16 mouse cellular contexts compared by ENCODE assay signal in the genomic region with DNA sequence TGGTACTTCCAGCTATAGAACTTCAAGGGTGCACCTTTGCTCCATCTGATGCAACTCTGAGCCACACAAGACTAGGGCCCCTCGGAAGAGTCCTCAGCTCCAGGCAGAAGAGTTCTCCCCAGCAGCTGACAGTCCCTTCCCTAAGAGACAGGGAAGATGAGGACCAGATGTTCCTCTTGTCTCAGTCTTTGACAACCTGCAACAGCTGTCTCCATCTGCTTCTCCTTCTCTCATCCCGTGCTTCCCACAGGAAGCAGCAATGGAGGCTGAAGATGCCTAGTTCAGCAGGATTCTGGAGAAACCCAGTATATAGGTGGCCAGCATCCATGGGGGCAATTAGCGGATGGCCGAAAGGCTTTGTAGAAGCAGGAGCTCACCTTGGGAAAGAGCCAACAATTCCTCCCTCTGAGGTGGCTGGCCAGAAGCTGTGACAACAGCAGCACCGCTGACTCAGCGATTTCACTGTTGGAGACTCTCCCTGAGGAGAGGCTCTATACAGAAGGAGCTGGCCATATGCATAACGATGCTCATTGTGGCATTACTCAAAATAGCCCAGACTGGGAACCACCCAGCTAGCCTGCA. TPM values are rescaled to one million over a fixed set of nuclear protein-coding genes. Genes with fewer than 3 reads are reported as not detected.
A peak's percentile ranks its signal among the peaks of the same experiment; 100 is the strongest.
DNase-seq lines count a peak whose midpoint lies in the region; ATAC-seq and TF ChIP-seq lines count a peak whose summit lies in the region.
"Had no signal": no experiment of that assay in that cellular context is flagged by ENCODE, and none has a peak within 500 bp of the region (broad histone marks: within the 10 kb centered on the region; RNA-seq: fewer than 3 reads in every experiment).

No protein-coding gene starts in this region.

- H3K9ac ChIP-seq in heart, adult 2 months (ENCODE audit: low read depth, low read length), result no peak overlapping the region
- no peak overlapping the region for H3K9ac ChIP-seq in stomach, postnatal 0 days (ENCODE audit: low read length)
- H3K9ac ChIP-seq: heart, embryonic 13.5 days; hindbrain, embryonic 13.5 days; limb, embryonic 12.5 days had no signal

- H3K9me3 ChIP-seq in stomach, postnatal 0 days (ENCODE audit: control insufficient read depth, low read length), result no peaks in the 10 kb centered on the region
- H3K9me3 ChIP-seq: heart, embryonic 13.5 days; hindbrain, embryonic 13.5 days; limb, embryonic 12.5 days had no signal

- WGBS in heart, adult 2 months, result 63% methylated on average over 7 of the region's 7 CpGs
- WGBS in stomach, postnatal 0 days, result 67% methylated on average over 7 of the region's 7 CpGs

- TF ChIP-seq POLR2A in heart, adult 2 months (IDR thresholded peaks at IDR 0.05; ENCODE audit: insufficient read depth, low read depth, low read length), result no peak

- no peaks in the 10 kb centered on the region for H3K36me3 ChIP-seq in heart, adult 2 months (ENCODE audit: control insufficient read depth, insufficient read depth, low read length)
- no peaks in the 10 kb centered on the region for H3K36me3 ChIP-seq in stomach, postnatal 0 days (ENCODE audit: control insufficient read depth, insufficient read depth, low read length)
- H3K36me3 ChIP-seq: heart, embryonic 13.5 days; hindbrain, embryonic 13.5 days; limb, embryonic 12.5 days had no signal

- no peak overlapping the region for H3K27ac ChIP-seq in heart, adult 2 months
- H3K27ac ChIP-seq in stomach, postnatal 0 days (replicated peaks), result no peak overlapping the region
- no peak overlapping the region for H3K27ac ChIP-seq in gastrocnemius, adult 2 months
- H3K27ac ChIP-seq: heart, embryonic 13.5 days; hindbrain, embryonic 13.5 days; limb, embryonic 12.5 days had no signal

- no peak for ATAC-seq in stomach, postnatal 0 days (ENCODE audit: low FRiP score, low TSS enrichment)

- H3K4me3 ChIP-seq in heart, adult 2 months, result no peak overlapping the region
- H3K4me3 ChIP-seq in stomach, postnatal 0 days (ENCODE audit: low read depth, low read length), result no peak overlapping the region
- no peak overlapping the region for H3K4me3 ChIP-seq in gastrocnemius, adult 2 months
- H3K4me3 ChIP-seq: heart, embryonic 13.5 days; hindbrain, embryonic 13.5 days; limb, embryonic 12.5 days had no signal

- peak; percentile 17 to 23 for DNase-seq in heart, postnatal 10 days
- DNase-seq in heart, adult 2 months, result no peak
- DNase-seq in right cerebral cortex, adult 18-20 months, result peak; percentile 39
- no peak for DNase-seq in right cerebral cortex, postnatal 4 days
- DNase-seq in cerebellum, adult 8-10 months, result peak; percentile 46
- peak; percentile 8 for DNase-seq in stomach, postnatal 0 days (ENCODE audit: low spot score)
- no peak for DNase-seq in gastrocnemius, adult 2 months
- DNase-seq: adrenal gland, postnatal 10 days; layer of hippocampus, adult 9-11 months; lung, adult 2 months; thymus, adult 2 months had no signal

- no peak overlapping the region for H3K4me2 ChIP-seq in stomach, postnatal 0 days (replicated peaks; ENCODE audit: low read depth)
- H3K4me2 ChIP-seq: heart, embryonic 13.5 days; hindbrain, embryonic 13.5 days; limb, embryonic 12.5 days had no signal

- H3K4me1 ChIP-seq in heart, adult 2 months (ENCODE audit: control insufficient read depth, insufficient read depth, low read length), result no peaks in the 10 kb centered on the region
- H3K4me1 ChIP-seq in stomach, postnatal 0 days (replicated peaks; ENCODE audit: control insufficient read depth, insufficient read depth), result no peaks in the 10 kb centered on the region

- peaks cover 5% of the 10 kb centered on the region for H3K27me3 ChIP-seq in heart, adult 2 months (ENCODE audit: control insufficient read depth, insufficient read depth, low read length)
- H3K27me3 ChIP-seq in stomach, postnatal 0 days (ENCODE audit: control insufficient read depth, insufficient read depth, low read length), result peaks cover 11% of the 10 kb centered on the region; the same call in 1 of the 2 replicates

- no peak for TF ChIP-seq CTCF in heart, adult 2 months (IDR thresholded peaks at IDR 0.05)
- TF ChIP-seq CTCF in stomach, postnatal 0 days (IDR thresholded peaks at IDR 0.05; ENCODE audit: low read depth), result no peak
- TF ChIP-seq CTCF in gastrocnemius, adult 2 months (IDR thresholded peaks at IDR 0.05), result no peak

- no peaks in the 10 kb centered on the region for H3K79me2 ChIP-seq in heart, adult 2 months (replicated peaks; ENCODE audit: control insufficient read depth, insufficient read depth, low read length)

- intact Hi-C loops in heart, postnatal 10 days (cut with DNase I), result no loop called here
- intact Hi-C loops in heart, adult 2 months (cut with DNase I), result no loop called here
- intact Hi-C loops in gastrocnemius, adult 2 months (cut with DNase I), result no loop called here

- TF ChIP-seq EP300 in heart, adult 2 months (IDR thresholded peaks at IDR 0.05; ENCODE audit: insufficient read depth, low read depth, low read length), result no peak
- TF ChIP-seq EP300 in stomach, postnatal 0 days (optimal IDR thresholded peaks at IDR 0.05), result no peak

RNA-seq across cellular contexts. Expression of a gene that starts 6.2 kb away (rescaled TPM):
- total RNA-seq in heart, postnatal 10 days (2021), result under 1 TPM in 1 of 2 experiments, not detected in 1; 0.12 TPM
- total RNA-seq in heart, adult 2 months (2021), result not detected
- polyA plus RNA-seq in heart, adult 2 months (2012; rRNA removed), result 0.18 TPM in 1 of 2 replicates, not detected in the other
- 0.10 and 0.15 TPM in 2 replicates for polyA plus RNA-seq in stomach, postnatal 0 days (2015; fragmentation: Nextera tagmentation; extraction: Ambion mirVana)
- not detected for total RNA-seq in gastrocnemius, adult 2 months (2021)
- total RNA-seq: megakaryocyte-erythroid progenitor cell, adult 5-6 weeks had no signal
- polyA plus RNA-seq: heart, embryonic 13.5 days; kidney, embryonic 14.5 days had no signal

Comparison
In these comparisons a context has a peak if more than half of its experiments do, and no peak if none do; other contexts are left out.
1. DNase-seq: peak in heart, postnatal 10 days (2 of 2), right cerebral cortex, adult 18-20 months (single experiment), cerebellum, adult 8-10 months (single experiment) and stomach, postnatal 0 days (single experiment); none in heart, adult 2 months (0 of 2), right cerebral cortex, postnatal 4 days (single experiment) and gastrocnemius, adult 2 months (single experiment).